8 mouse cellular contexts compared by ENCODE assay signal in genomic region chr6:72438862-72439354, GRCm38 (mm10). TPM values are rescaled to one million over a fixed set of nuclear protein-coding genes. Genes with fewer than 3 reads are reported as not detected.
A peak's percentile ranks its signal among the peaks of the same experiment; 100 is the strongest.
DNase-seq lines count a peak whose midpoint lies in the region; ATAC-seq and TF ChIP-seq lines count a peak whose summit lies in the region.

No protein-coding gene starts in this region.

- peak overlapping the region; percentile 70 for H3K4me2 ChIP-seq in embryonic facial prominence, embryonic 15.5 days (replicated peaks)
- peak overlapping the region; percentile 91 for H3K4me2 ChIP-seq in kidney, embryonic 16.5 days (replicated peaks; ENCODE audit: low read depth, low read length)
- H3K4me2 ChIP-seq in myocyte (ENCODE audit: low read depth) = peak overlapping the region; percentile 81

- H3K27ac ChIP-seq in bone marrow, adult 2 months (ENCODE audit: control insufficient read depth, insufficient read depth, low read depth, low read length, poor library complexity) = peak overlapping the region; percentile 98
- H3K27ac ChIP-seq in embryonic facial prominence, embryonic 15.5 days (replicated peaks) = peak overlapping the region; percentile 100
- peak overlapping the region; percentile 100 for H3K27ac ChIP-seq in heart, embryonic 10.5 days
- H3K27ac ChIP-seq in kidney, embryonic 16.5 days (ENCODE audit: low read length) = peak overlapping the region; percentile 99
- H3K27ac ChIP-seq in liver, adult 2 months (replicated peaks; ENCODE audit: insufficient read depth, low read depth, low read length) = peak overlapping the region; percentile 99

- ATAC-seq in embryonic facial prominence, embryonic 15.5 days (ENCODE audit: insufficient number of reproducible peaks, low FRiP score, low TSS enrichment, low read depth) = peak; percentile 71
- peak; percentile 40 for ATAC-seq in kidney, embryonic 16.5 days (ENCODE audit: low FRiP score, low TSS enrichment)

- H3K27me3 ChIP-seq in embryonic facial prominence, embryonic 15.5 days = no peaks in the 10 kb centered on the region
- H3K27me3 ChIP-seq in heart, embryonic 10.5 days (ENCODE audit: insufficient read depth, poor library complexity, severe bottlenecking) = no peaks in the 10 kb centered on the region
- H3K27me3 ChIP-seq in kidney, embryonic 16.5 days (ENCODE audit: insufficient read depth, low read length) = no peaks in the 10 kb centered on the region
- H3K27me3 ChIP-seq in liver, adult 2 months (ENCODE audit: control insufficient read depth, insufficient read depth, low read length) = no peaks in the 10 kb centered on the region
- no peaks in the 10 kb centered on the region for H3K27me3 ChIP-seq in myocyte (ENCODE audit: control insufficient read depth, insufficient read depth, insufficient read length)
- H3K27me3 ChIP-seq in splenic B cell, adult 2 months (ENCODE audit: control insufficient read depth, insufficient read depth, low read length, poor library complexity, severe bottlenecking) = no peaks in the 10 kb centered on the region

- peaks cover 13% of the 10 kb centered on the region for H3K79me2 ChIP-seq in liver, adult 2 months (ENCODE audit: control insufficient read depth, insufficient read depth, low read length)
- peaks cover 40% of the 10 kb centered on the region for H3K79me2 ChIP-seq in myocyte (ENCODE audit: control insufficient read depth, insufficient read depth)

- peak; percentile 88 for DNase-seq in 416B (ENCODE audit: low read depth)
- peak; percentile 92 for DNase-seq in heart, embryonic 10.5 days (ENCODE audit: low spot score)
- DNase-seq in liver, adult 2 months (ENCODE audit: extremely low read depth, low read depth, low spot score) = peak; percentile 53
- peak; percentile 91 for DNase-seq in splenic B cell, adult 2 months (ENCODE audit: low read depth, low spot score)

- peak overlapping the region; percentile 100 for H3K9ac ChIP-seq in embryonic facial prominence, embryonic 15.5 days
- H3K9ac ChIP-seq in kidney, embryonic 16.5 days (replicated peaks; ENCODE audit: low read length) = peak overlapping the region; percentile 100
- peak overlapping the region; percentile 99 for H3K9ac ChIP-seq in liver, adult 2 months (ENCODE audit: low read depth, low read length)

- TF ChIP-seq POLR2A in bone marrow, adult 2 months (IDR thresholded peaks at IDR 0.05; ENCODE audit: borderline replicate concordance, control insufficient read depth, low read depth, low read length) = no peak
- TF ChIP-seq POLR2A in liver, adult 2 months (IDR thresholded peaks at IDR 0.05; ENCODE audit: extremely low read depth, insufficient read depth, low read length) = no peak
- TF ChIP-seq POLR2A in myocyte (IDR thresholded peaks at IDR 0.05; ENCODE audit: insufficient read length, low read depth) = peak; percentile 32

- H3K4me3 ChIP-seq in bone marrow, adult 2 months (replicated peaks; ENCODE audit: control insufficient read depth, low read depth, low read length) = peak overlapping the region; percentile 97
- peak overlapping the region; percentile 97 for H3K4me3 ChIP-seq in embryonic facial prominence, embryonic 15.5 days (replicated peaks)
- peak overlapping the region; percentile 91 for H3K4me3 ChIP-seq in heart, embryonic 10.5 days
- peak overlapping the region; percentile 100 for H3K4me3 ChIP-seq in kidney, embryonic 16.5 days (ENCODE audit: low read length)
- H3K4me3 ChIP-seq in liver, adult 2 months (ENCODE audit: insufficient read depth, low read depth, low read length) = peak overlapping the region; percentile 98
- peak overlapping the region; percentile 77 for H3K4me3 ChIP-seq in myocyte

- TF ChIP-seq CTCF in bone marrow, adult 2 months (IDR thresholded peaks at IDR 0.05; ENCODE audit: control insufficient read depth, insufficient read depth, low read length) = no peak
- no peak for TF ChIP-seq CTCF in liver, adult 2 months (IDR thresholded peaks at IDR 0.05; ENCODE audit: low read depth, low read length)

- H3K4me1 ChIP-seq in bone marrow, adult 2 months (ENCODE audit: control insufficient read depth, insufficient read depth, low read length) = peaks cover 4% of the 10 kb centered on the region
- peaks cover 26% of the 10 kb centered on the region for H3K4me1 ChIP-seq in embryonic facial prominence, embryonic 15.5 days
- peaks cover 21% of the 10 kb centered on the region for H3K4me1 ChIP-seq in heart, embryonic 10.5 days
- peaks cover 24% of the 10 kb centered on the region for H3K4me1 ChIP-seq in kidney, embryonic 16.5 days (ENCODE audit: insufficient read depth, low read length)
- H3K4me1 ChIP-seq in liver, adult 2 months (ENCODE audit: control insufficient read depth, insufficient read depth, low read length) = peaks cover 2% of the 10 kb centered on the region

- H3K9me3 ChIP-seq in embryonic facial prominence, embryonic 15.5 days (replicated peaks) = no peaks in the 10 kb centered on the region
- H3K9me3 ChIP-seq in heart, embryonic 10.5 days = no peaks in the 10 kb centered on the region
- H3K9me3 ChIP-seq in kidney, embryonic 16.5 days (ENCODE audit: low read length) = no peaks in the 10 kb centered on the region

- under 1% methylated on average over 54 of the region's 57 CpGs for WGBS in bone marrow, adult 2 months
- WGBS in embryonic facial prominence, embryonic 15.5 days = under 1% methylated on average over 34 of the region's 57 CpGs
- WGBS in heart, embryonic 10.5 days = 1% methylated on average over 52 of the region's 57 CpGs
- under 1% methylated on average over 56 of the region's 57 CpGs for WGBS in kidney, embryonic 16.5 days
- under 1% methylated on average over 56 of the region's 57 CpGs for WGBS in liver, adult 2 months

- peak overlapping the region; percentile 96 for H3ac ChIP-seq in myocyte (ENCODE audit: control insufficient read depth, insufficient read length)

- peaks cover 26% of the 10 kb centered on the region for H3K36me3 ChIP-seq in embryonic facial prominence, embryonic 15.5 days
- H3K36me3 ChIP-seq in heart, embryonic 10.5 days = peaks cover 36% of the 10 kb centered on the region
- H3K36me3 ChIP-seq in kidney, embryonic 16.5 days (ENCODE audit: insufficient read depth, low read length) = peaks cover 26% of the 10 kb centered on the region
- H3K36me3 ChIP-seq in liver, adult 2 months (ENCODE audit: control insufficient read depth, insufficient read depth, low read length) = peaks cover 32% of the 10 kb centered on the region
- peaks cover 43% of the 10 kb centered on the region for H3K36me3 ChIP-seq in myocyte (ENCODE audit: control insufficient read depth, insufficient read depth)
- peaks cover 6% of the 10 kb centered on the region for H3K36me3 ChIP-seq in splenic B cell, adult 2 months (ENCODE audit: control insufficient read depth, insufficient read depth, low read length, poor library complexity, severe bottlenecking)

TF ChIP-seq in myocyte, 11 proteins besides CTCF, POLR2A, EP300 and RAD21:
- no peak for TF ChIP-seq TCF12 (IDR thresholded peaks at IDR 0.05; ENCODE audit: insufficient read depth, poor library complexity, severe bottlenecking)
- TF ChIP-seq MYOD1 (IDR thresholded peaks at IDR 0.05; ENCODE audit: control insufficient read depth in 1 of 3, insufficient read length in 2 of 3, low read depth in 2 of 3) = peak in 1 of 3 experiments; percentile 1

RNA-seq across cellular contexts. Expression of gene Mat2a, which starts 0.5 kb away (rescaled TPM):
- 69.9 and 85.8 TPM in 2 replicates for polyA plus RNA-seq in bone marrow, adult 2 months (2011; ENCODE audit: insufficient read depth, insufficient read length, low replicate concordance, missing spikeins)
- polyA plus RNA-seq in embryonic facial prominence, embryonic 15.5 days (2015; fragmentation: Nextera tagmentation; extraction: Ambion mirVana) = 294 and 307 TPM in 2 replicates
- polyA plus RNA-seq in heart, embryonic 10.5 days (2016; fragmentation: Nextera tagmentation; extraction: Ambion mirVana) = 353 and 387 TPM in 2 replicates
- 456 and 460 TPM in 2 replicates for polyA plus RNA-seq in kidney, embryonic 16.5 days (2015; fragmentation: Nextera tagmentation; extraction: Ambion mirVana)
- 54.0 and 59.7 TPM in 2 replicates for total RNA-seq in liver, adult 2 months (2014; rRNA removed)
- 19.8 and 31.1 TPM in 2 replicates for polyA plus RNA-seq in liver, adult 2 months (2012; rRNA removed)
- polyA plus RNA-seq in myocyte (2012; fragmentation: generic; extraction: Trizol) = 142 TPM

RNA-seq across cellular contexts. Expression of gene Ggcx, which starts 24.8 kb away (rescaled TPM):
- 2.6 and 8.1 TPM in 2 replicates for polyA plus RNA-seq in bone marrow, adult 2 months (2011; ENCODE audit: insufficient read depth, insufficient read length, low replicate concordance, missing spikeins)
- 39.0 and 42.6 TPM in 2 replicates for polyA plus RNA-seq in embryonic facial prominence, embryonic 15.5 days (2015; fragmentation: Nextera tagmentation; extraction: Ambion mirVana)
- 28.6 and 29.2 TPM in 2 replicates for polyA plus RNA-seq in heart, embryonic 10.5 days (2016; fragmentation: Nextera tagmentation; extraction: Ambion mirVana)
- polyA plus RNA-seq in kidney, embryonic 16.5 days (2015; fragmentation: Nextera tagmentation; extraction: Ambion mirVana) = 31.4 and 35.6 TPM in 2 replicates
- total RNA-seq in liver, adult 2 months (2014; rRNA removed) = 71.0 and 80.9 TPM in 2 replicates
- 62.4 and 67.3 TPM in 2 replicates for polyA plus RNA-seq in liver, adult 2 months (2012; rRNA removed)
- polyA plus RNA-seq in myocyte (2012; fragmentation: generic; extraction: Trizol) = 17.5 TPM

RNA-seq across cellular contexts. Expression of gene Vamp8, which starts 48.4 kb away (rescaled TPM):
- 483 and 542 TPM in 2 replicates for polyA plus RNA-seq in bone marrow, adult 2 months (2011; ENCODE audit: insufficient read depth, insufficient read length, low replicate concordance, missing spikeins)
- 177 and 183 TPM in 2 replicates for polyA plus RNA-seq in embryonic facial prominence, embryonic 15.5 days (2015; fragmentation: Nextera tagmentation; extraction: Ambion mirVana)
- polyA plus RNA-seq in heart, embryonic 10.5 days (2016; fragmentation: Nextera tagmentation; extraction: Ambion mirVana) = 130 and 137 TPM in 2 replicates
- polyA plus RNA-seq in kidney, embryonic 16.5 days (2015; fragmentation: Nextera tagmentation; extraction: Ambion mirVana) = 154 and 180 TPM in 2 replicates
- total RNA-seq in liver, adult 2 months (2014; rRNA removed) = 193 and 238 TPM in 2 replicates
- polyA plus RNA-seq in liver, adult 2 months (2012; rRNA removed) = 219 and 220 TPM in 2 replicates
- polyA plus RNA-seq in myocyte (2012; fragmentation: generic; extraction: Trizol) = 107 TPM

RNA-seq across cellular contexts. Expression of gene Vamp5, which starts 58.6 kb away (rescaled TPM):
- polyA plus RNA-seq in bone marrow, adult 2 months (2011; ENCODE audit: insufficient read depth, insufficient read length, low replicate concordance, missing spikeins) = 80.8 and 96.2 TPM in 2 replicates
- 27.9 and 29.0 TPM in 2 replicates for polyA plus RNA-seq in embryonic facial prominence, embryonic 15.5 days (2015; fragmentation: Nextera tagmentation; extraction: Ambion mirVana)
- polyA plus RNA-seq in heart, embryonic 10.5 days (2016; fragmentation: Nextera tagmentation; extraction: Ambion mirVana) = 40.5 and 44.7 TPM in 2 replicates
- 35.7 and 42.5 TPM in 2 replicates for polyA plus RNA-seq in kidney, embryonic 16.5 days (2015; fragmentation: Nextera tagmentation; extraction: Ambion mirVana)
- 18.9 and 20.5 TPM in 2 replicates for total RNA-seq in liver, adult 2 months (2014; rRNA removed)
- polyA plus RNA-seq in liver, adult 2 months (2012; rRNA removed) = 18.3 and 18.5 TPM in 2 replicates
- 544 TPM for polyA plus RNA-seq in myocyte (2012; fragmentation: generic; extraction: Trizol)

Comparison
In these comparisons a context has a peak if more than half of its experiments do, and no peak if none do; other contexts are left out.
1. Peak in every context shown above with its lines: DNase-seq, ATAC-seq, H3K4me3 ChIP-seq and H3K27ac ChIP-seq.